Mouse (Mus musculus): ENCODE results near the gene Gpc6.

DNA sequence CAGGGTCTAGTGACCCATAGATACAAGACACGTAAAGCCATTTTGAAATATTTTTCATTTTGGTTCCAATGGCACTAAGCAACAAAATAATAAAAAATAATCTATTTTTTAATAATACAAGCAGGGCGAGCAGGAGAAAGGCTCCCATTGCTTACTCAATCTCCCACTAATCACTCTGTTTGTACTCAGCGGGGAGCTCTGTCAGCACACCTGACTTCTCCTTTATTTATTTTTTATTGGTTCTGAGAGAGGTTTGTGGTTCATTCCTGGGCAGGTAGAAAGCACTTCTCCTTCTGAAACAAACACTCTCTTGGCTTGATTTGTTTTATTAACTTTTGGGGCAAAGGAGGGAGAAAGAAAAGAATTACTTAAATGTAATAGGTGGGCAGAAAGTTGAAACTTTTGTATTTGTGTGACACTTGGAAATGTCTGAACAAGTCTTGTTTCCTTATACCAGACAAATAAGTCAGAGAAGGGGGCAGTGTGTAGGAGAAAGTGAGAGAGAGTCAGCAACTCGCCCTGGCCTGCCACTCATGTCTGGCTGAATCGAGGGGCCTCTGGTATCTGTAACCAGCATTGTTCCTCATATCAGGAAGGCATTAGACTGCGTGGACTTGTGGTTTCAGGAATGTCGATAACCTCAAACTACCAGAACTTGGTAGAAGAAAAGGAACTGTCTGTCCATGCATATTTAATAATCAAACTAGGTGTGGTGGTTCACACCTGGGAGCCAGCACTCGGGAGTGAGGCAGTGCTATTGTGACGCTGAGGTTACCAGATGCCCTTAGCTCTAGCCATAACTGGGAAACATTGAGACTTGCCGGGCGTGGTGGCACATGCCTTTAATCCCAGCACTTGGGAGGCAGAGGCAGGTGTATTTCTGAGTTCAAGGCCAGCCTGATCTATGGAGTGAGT is 924.7 kb downstream of the Gpc6 start:
- no peak for TF ChIP-seq UBTF (IDR thresholded peaks at IDR 0.05; ENCODE audit: low read depth, low read length)
- TF ChIP-seq HCFC1 (IDR thresholded peaks at IDR 0.05; ENCODE audit: low read depth, low read length), result no peak
- TF ChIP-seq E2F4 (IDR thresholded peaks at IDR 0.05; ENCODE audit: insufficient replicate concordance, low read depth, low read length), result no peak
- no peak for TF ChIP-seq EP300 (IDR thresholded peaks at IDR 0.05; ENCODE audit: low read length)
- TF ChIP-seq CTCF (conservative IDR thresholded peaks at IDR 0.05 in 1 of 2, IDR thresholded peaks at IDR 0.05 in 1 of 2; ENCODE audit: low read depth in 2 of 2, low read length in 2 of 2), result no peak
- no peak for TF ChIP-seq NRF1 (IDR thresholded peaks at IDR 0.05; ENCODE audit: low read depth, low read length)
- no peak for TF ChIP-seq POLR2A (IDR thresholded peaks at IDR 0.05; ENCODE audit: low read depth, low read length)
- TF ChIP-seq MEF2A (IDR thresholded peaks at IDR 0.05; ENCODE audit: borderline replicate concordance, low read depth, low read length), result no peak
- no peak for TF ChIP-seq GABPA (IDR thresholded peaks at IDR 0.05; ENCODE audit: insufficient replicate concordance, low read depth, low read length)
- TF ChIP-seq SIN3A (IDR thresholded peaks at IDR 0.05; ENCODE audit: low read length), result no peak
- TF ChIP-seq JUND (conservative IDR thresholded peaks at IDR 0.05; ENCODE audit: low read depth, low read length), result no peak

All from CH12.LX (cell line).